Mouse (Mus musculus) MEL (cell line): ENCODE results near the gene Dnajc15.

Experiments used
- CHD1 ChIP-seq: IDR thresholded peaks from 2 replicates; pipeline ENCODE4 v1.6.1; 2012; ENCODE audit warnings: low read depth, mild to moderate bottlenecking, inconsistent platforms, low read length, improper control_type of control experiment
- CHD2 ChIP-seq: IDR thresholded peaks from 2 replicates; pipeline ENCODE4 v1.6.1; 2011; ENCODE audit warnings: low read length, improper control_type of control experiment
- CTCF ChIP-seq, 3 experiments: IDR thresholded peaks in 2 of 3; conservative IDR thresholded peaks in 1 of 3; 2 replicates each; pipeline ENCODE4 v1.5.1; 2011 to 2012; ENCODE audit warnings: low read length in 3 of 3, low read depth in 2 of 3, mild to moderate bottlenecking in 2 of 3, improper control_type of control experiment in 1 of 3, inconsistent platforms in 1 of 3, mixed read lengths in 1 of 3, moderate library complexity in 1 of 3; ENCODE audit not compliant: control insufficient read depth in 1 of 3, insufficient read depth in 1 of 3, poor library complexity in 1 of 3, severe bottlenecking in 1 of 3
- E2F4 ChIP-seq: IDR thresholded peaks from 2 replicates; pipeline ENCODE4 v1.6.1; 2011; ENCODE audit warnings: low read depth, low read length, improper control_type of control experiment, borderline replicate concordance
- EP300 ChIP-seq, 2 experiments: IDR thresholded peaks; 2 replicates each; pipeline ENCODE4 v1.6.1; 2011; ENCODE audit warnings: improper control_type of control experiment in 2 of 2, low read length in 2 of 2, low read depth in 1 of 2, mild to moderate bottlenecking in 1 of 2
- JUND ChIP-seq: IDR thresholded peaks from 2 replicates; pipeline ENCODE4 v1.6.1; 2011; ENCODE audit warnings: low read depth, mild to moderate bottlenecking, improper control_type of control experiment, low read length
- MAFK ChIP-seq: IDR thresholded peaks from 2 replicates; pipeline ENCODE4 v1.6.1; 2011; ENCODE audit warnings: low read depth, mild to moderate bottlenecking, low read length, improper control_type of control experiment, borderline replicate concordance
- MAZ ChIP-seq: IDR thresholded peaks from 2 replicates; pipeline ENCODE4 v1.6.1; 2012; ENCODE audit warnings: low read depth, mild to moderate bottlenecking, inconsistent platforms, low read length, improper control_type of control experiment
- SIN3A ChIP-seq: IDR thresholded peaks from 2 replicates; pipeline ENCODE4 v1.6.1; 2012; ENCODE audit warnings: low read length, improper control_type of control experiment, inconsistent platforms
- TBP ChIP-seq: IDR thresholded peaks from 2 replicates; pipeline ENCODE4 v1.8.0; 2011; ENCODE audit warnings: low read depth, low read length, improper control_type of control experiment
- TCF12 ChIP-seq: IDR thresholded peaks from 2 replicates; pipeline ENCODE4 v1.6.1; 2014; ENCODE audit warnings: low read depth, mild to moderate bottlenecking, inconsistent platforms, low read length, improper control_type of control experiment, moderate library complexity
- USF1 ChIP-seq: IDR thresholded peaks from 2 replicates; pipeline ENCODE4 v1.6.1; 2014; ENCODE audit warnings: low read depth, mild to moderate bottlenecking, inconsistent platforms, low read length, improper control_type of control experiment, moderate library complexity
- USF2 ChIP-seq, 2 experiments: IDR thresholded peaks; 2 replicates each; pipeline ENCODE4 v1.6.1; 2011 to 2012; ENCODE audit warnings: improper control_type of control experiment in 2 of 2, low read length in 2 of 2, borderline replicate concordance in 1 of 2, inconsistent platforms in 1 of 2, low read depth in 1 of 2, mild to moderate bottlenecking in 1 of 2; ENCODE audit not compliant: insufficient read depth in 1 of 2
- ZMIZ1 ChIP-seq: IDR thresholded peaks from 2 replicates; pipeline ENCODE4 v1.6.1; 2012; ENCODE audit warnings: low read depth, mild to moderate bottlenecking, inconsistent platforms, low read length, improper control_type of control experiment, moderate library complexity

DNA sequence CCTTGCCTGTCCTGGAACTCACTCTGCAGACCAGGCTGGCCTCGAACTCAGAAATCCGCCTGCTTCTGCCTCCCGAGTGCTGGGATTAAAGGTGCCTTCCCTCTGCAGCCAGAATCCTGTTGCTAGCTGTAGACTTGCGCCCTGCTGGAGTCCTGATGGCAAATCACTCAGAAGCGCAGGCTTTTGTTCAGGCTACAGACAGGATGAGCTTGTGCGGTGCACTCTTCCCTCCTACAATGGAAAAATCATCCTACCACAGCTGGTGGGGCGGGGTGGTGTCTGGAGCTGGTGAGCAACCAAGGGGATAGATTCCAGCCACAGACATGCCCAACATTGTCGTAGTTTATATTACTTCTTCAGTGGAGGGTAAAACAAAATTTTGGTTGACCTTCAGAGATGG, 101.6 kb downstream of the Dnajc15 start:
- TF ChIP-seq CTCF (IDR thresholded peaks at IDR 0.05 in 2 of 3, conservative IDR thresholded peaks at IDR 0.05 in 1 of 3; ENCODE audit: control insufficient read depth in 1 of 3, insufficient read depth in 1 of 3, low read depth in 2 of 3, low read length in 3 of 3, poor library complexity in 1 of 3, severe bottlenecking in 1 of 3) (no peak), TBP (no peak), USF1 (no peak), E2F4 (no peak), CHD1 (no peak), TCF12 (no peak), MAZ (no peak), EP300 (IDR thresholded peaks at IDR 0.05; ENCODE audit: low read depth in 1 of 2, low read length in 2 of 2) (no peak), SIN3A (no peak), ZMIZ1 (no peak), USF2 (IDR thresholded peaks at IDR 0.05; ENCODE audit: borderline replicate concordance in 1 of 2, insufficient read depth in 1 of 2, low read depth in 1 of 2, low read length in 2 of 2) (no peak), MAFK (no peak), JUND (no peak), CHD2 (no peak)
